Mouse (Mus musculus): ENCODE results near the gene Ndufa4.
"Not testable (repeated sequence)": the region's sequence is repeated elsewhere in the genome, so short reads cannot be mapped to it uniquely, and the experiment has no call there.

Gene Ndufa4

GRCm38 (mm10) chr6:11907269-11908032 lies at the start of gene Ndufa4, which contains the start of gene Phf14:
Gene Ndufa4 (minus strand): TSS chr6:11907497.
Gene Phf14 (plus strand): TSS chr6:11907809.
- DNase-seq, result peak; percentile 94 to 96

DNA sequence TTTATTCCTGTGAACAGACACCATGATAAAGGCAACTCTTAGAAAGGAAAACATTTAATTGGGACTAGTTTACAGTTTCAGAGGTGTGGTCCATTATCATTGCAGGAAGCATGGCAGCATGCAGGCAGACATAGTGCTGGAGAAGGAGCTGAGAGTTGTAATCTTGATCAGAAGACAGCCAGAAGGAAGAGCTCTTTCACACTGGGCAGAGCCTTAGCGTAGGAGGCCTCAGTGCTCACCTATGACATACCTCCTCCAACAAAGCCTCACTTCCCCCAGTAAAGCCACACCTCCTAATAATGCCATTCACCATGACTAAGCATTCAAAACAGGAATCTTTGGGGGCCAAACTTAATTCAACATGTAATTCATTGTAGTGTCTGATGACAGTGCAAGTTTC lies 40.8 kb upstream of the Ndufa4 start:
- no peak for DNase-seq

- DNase-seq, result no peak
Measured at GRCm38 (mm10) chr6:11942089-11942488, 34.8 kb upstream of the Ndufa4 start.

DNA sequence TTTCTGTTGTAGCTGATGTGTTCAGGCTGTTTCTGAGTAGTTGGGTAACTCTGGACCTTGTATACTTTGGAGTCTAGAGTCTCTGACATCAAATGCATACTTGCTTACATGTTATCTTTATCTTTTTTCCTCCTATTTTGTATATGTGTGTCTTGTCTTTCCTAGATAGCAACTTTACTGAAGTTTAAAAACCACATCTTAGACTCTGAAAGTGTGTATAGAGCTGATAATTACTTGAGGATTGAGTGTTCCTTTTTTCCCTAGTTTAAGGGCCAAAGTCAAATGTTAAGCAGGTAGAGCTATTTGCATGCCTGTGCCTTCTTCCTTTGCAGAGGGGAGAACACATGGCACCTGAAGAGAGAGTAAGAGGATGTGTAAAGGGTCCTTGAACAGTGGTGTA lies 33.6 kb upstream of the Ndufa4 start:
- DNase-seq, result no peak

- DNase-seq, result no peak
Measured at GRCm38 (mm10) chr6:11933403-11933802, 26.1 kb upstream of the Ndufa4 start.

DNA sequence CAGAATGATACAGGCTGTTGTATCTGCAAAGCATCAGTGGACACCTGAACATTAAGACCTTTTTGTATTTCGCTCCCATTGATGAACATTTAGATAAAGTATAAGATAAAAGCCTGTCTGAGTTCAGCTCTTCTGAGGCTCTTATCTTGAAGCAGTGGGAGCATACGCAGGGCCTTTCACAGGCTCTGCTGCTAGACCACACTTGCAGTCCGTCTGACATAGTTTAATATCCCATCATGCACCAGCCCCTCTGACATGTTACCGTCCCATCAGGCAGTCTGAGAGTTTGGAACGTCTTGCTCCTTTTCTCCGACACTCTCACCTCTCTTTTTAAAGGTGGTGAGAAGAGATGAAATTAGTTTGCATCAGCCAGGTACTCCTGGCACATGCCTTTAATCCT lies 20.2 kb upstream of the Ndufa4 start:
- no peak for DNase-seq

DNA sequence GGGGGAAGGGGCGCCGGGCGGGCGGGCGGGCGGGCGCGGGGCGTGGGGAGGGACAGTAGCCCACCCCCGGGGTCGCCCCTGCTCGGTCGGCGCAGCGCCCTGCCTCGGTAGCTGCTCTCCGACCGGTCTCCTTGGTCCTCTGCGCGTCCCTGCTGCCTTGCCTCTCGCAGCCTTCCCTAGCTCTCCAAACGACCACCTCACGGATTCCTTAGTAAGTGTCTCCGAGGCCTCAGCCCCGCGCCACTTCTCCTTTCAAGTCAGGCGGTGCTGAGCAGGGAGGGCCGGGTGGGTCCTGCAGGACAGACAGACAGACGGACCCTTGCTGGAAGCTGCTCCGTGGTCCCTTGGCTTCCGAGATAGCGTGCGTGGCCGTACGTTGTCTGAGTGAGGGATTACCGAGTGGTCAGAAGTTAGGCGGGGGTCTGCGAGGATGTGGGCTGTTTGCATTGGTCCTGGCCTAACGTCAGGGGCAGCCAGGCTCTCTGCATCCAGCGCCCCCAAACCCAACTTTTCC lies 18.8 kb upstream of the Ndufa4 start:
- peak; percentile 15 to 46 for DNase-seq

GRCm38 (mm10) chr6:11925496-11926041 lies 18.3 kb upstream of the Ndufa4 start:
- peak; percentile 92 to 93 for DNase-seq

- DNase-seq, result peak in 1 of 2 experiments; percentile 12
Measured at GRCm38 (mm10) chr6:11908170-11908569, 873 bp upstream of the Ndufa4 start.

- no peak for DNase-seq
Measured at GRCm38 (mm10) chr6:11906890-11907268, 418 bp downstream of the Ndufa4 start.

GRCm38 (mm10) chr6:11900809-11901310 lies 6.4 kb downstream of the Ndufa4 start:
- no peak for DNase-seq

DNA sequence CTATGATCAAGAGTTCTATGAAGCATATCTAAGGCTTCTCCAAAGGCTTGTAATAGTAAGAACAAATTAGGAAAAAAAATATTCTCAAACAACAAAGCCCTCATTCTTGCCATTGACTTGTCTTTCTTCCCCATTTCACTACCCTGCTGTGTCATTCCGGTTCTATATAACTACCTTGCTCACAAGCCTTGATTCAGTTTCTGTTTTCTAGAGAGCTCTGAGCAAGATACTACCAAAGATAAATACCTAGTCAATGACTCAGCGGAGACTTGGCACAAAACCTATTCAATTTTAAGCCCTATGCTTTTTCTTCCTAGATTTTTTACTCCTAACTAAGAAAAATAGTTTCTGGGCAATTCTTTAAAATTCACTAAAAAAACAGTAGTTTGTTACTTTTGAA lies 31.9 kb downstream of the Ndufa4 start:
- not testable (repeated sequence) for DNase-seq
